Mouse (Mus musculus) liver, postnatal 0 days (tissue): Measurements from ENCODE around the gene Ubiad1. TPM values are rescaled to one million over a fixed set of nuclear protein-coding genes. Genes with fewer than 3 reads are reported as not detected.

Experiments
- ATAC-seq: fragments of 200-750 bp; cut with Nextera tagmentation; 2 replicates; pipeline ENCODE4 v1.8.0; 2017; ENCODE audit warnings: mild to moderate bottlenecking, moderate library complexity
- DNase-seq: peaks from one replicate; pipeline ENCODE4 v3.0.0-alpha.2; 2016
- H3K27ac ChIP-seq: fragments of 300-500 bp; sonication (generic); 2 replicates; pipeline ENCODE4 v1.5.1; 2014; ENCODE audit warnings: antibody characterized with exemption, moderate library complexity, mild to moderate bottlenecking, low read depth
- H3K27me3 ChIP-seq: fragments of 300-500 bp; sonication (generic); 2 replicates; pipeline ENCODE4 v1.6.1; 2014; ENCODE audit warnings: low read length, control low read depth, mixed read lengths; ENCODE audit not compliant: insufficient read depth
- H3K36me3 ChIP-seq: fragments of 300-500 bp; sonication (generic); replicated peaks from 2 replicates; pipeline ENCODE4 v1.6.1; 2014; ENCODE audit warnings: mild to moderate bottlenecking, control low read depth, low read length, moderate library complexity, mixed read lengths; ENCODE audit not compliant: insufficient read depth
- H3K4me1 ChIP-seq: fragments of 300-500 bp; sonication (generic); 2 replicates; pipeline ENCODE4 v1.6.1; 2014; ENCODE audit warnings: antibody characterized with exemption, mild to moderate bottlenecking, control low read depth; ENCODE audit not compliant: insufficient read depth
- H3K4me2 ChIP-seq: fragments of 300-500 bp; sonication (generic); 2 replicates; pipeline ENCODE4 v1.6.1; 2014; ENCODE audit warnings: low read depth, mild to moderate bottlenecking, low read length, moderate library complexity, mixed read lengths
- H3K4me3 ChIP-seq: fragments of 300-500 bp; sonication (generic); 2 replicates; pipeline ENCODE4 v1.5.1; 2014; ENCODE audit warnings: low read depth, low read length
- H3K9ac ChIP-seq: fragments of 300-500 bp; sonication (generic); replicated peaks from 2 replicates; pipeline ENCODE4 v1.6.1; 2014; ENCODE audit warnings: mild to moderate bottlenecking, moderate library complexity
- H3K9me3 ChIP-seq: fragments of 300-500 bp; sonication (generic); 2 replicates; pipeline ENCODE4 v1.6.1; 2016; ENCODE audit warnings: mild to moderate bottlenecking, control low read depth, low read length, mixed read lengths
- CTCF ChIP-seq: sonication (generic); IDR thresholded peaks from 2 replicates; pipeline ENCODE4 v1.5.1; 2016; ENCODE audit warnings: antibody characterized with exemption, low read depth
- EP300 ChIP-seq: IDR thresholded peaks from 2 replicates; pipeline ENCODE4 v1.6.1; 2016; ENCODE audit warnings: antibody characterized with exemption, low read depth, mild to moderate bottlenecking
- WGBS: fragments of 180-500 bp; shearing (Covaris S2); extraction: QIAGEN DNeasy Blood & Tissue Kit; methylation state at CpG from one replicate; pipeline ENCODE4 v1.1.7; 2014; ENCODE audit not compliant: insufficient replicate concordance; 5-methylcytosine and 5-hydroxymethylcytosine counted together
- polyA plus RNA-seq: library from polyadenylated mRNA; unstranded; fragments of >200 nt; fragmentation: Nextera tagmentation; extraction: Ambion mirVana; gene quantifications from 2 replicates; pipeline ENCODE4 v1.2.1, GENCODE M21; 2015

Ubiad1 gene
- polyA plus RNA-seq, 1 experiment from 2014 or later, result 10.2 TPM

DNA sequence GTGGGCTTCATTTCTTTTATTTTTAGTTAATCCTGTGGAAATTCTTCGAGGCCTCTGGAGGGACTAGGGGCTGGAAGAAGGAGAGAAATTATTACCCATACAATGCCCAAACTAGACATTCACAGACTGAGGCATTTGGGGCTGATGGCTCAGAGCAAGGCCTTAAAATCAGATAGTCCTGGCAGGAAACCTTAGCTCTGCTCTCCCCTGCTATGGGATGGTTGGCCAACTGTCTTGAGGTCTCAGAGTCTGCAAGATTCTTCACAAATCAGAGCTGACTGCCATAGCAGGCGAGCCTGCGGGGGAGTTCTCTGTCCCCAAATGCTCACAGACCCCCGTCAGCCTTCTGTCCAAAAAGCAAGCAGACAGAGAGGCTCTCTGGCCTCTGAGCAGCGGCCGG lies 27.0 kb downstream of the Ubiad1 start:
- Histone ChIP-seq H3K4me3 (no peak overlapping the region), H3K27me3 (peaks cover 10% of the 10 kb centered on the region), H3K4me1 (no peaks in the 10 kb centered on the region), H3K4me2 (no peak overlapping the region), H3K36me3 (no peaks in the 10 kb centered on the region), H3K9me3 (no peaks in the 10 kb centered on the region), H3K27ac (no peak overlapping the region), H3K9ac (no peak overlapping the region)
- ATAC-seq (no peak), DNase-seq (no peak)
- TF ChIP-seq EP300, result no peak
- no peak for TF ChIP-seq CTCF
- WGBS, result 66% methylated on average over 6 of the region's 6 CpGs

DNA sequence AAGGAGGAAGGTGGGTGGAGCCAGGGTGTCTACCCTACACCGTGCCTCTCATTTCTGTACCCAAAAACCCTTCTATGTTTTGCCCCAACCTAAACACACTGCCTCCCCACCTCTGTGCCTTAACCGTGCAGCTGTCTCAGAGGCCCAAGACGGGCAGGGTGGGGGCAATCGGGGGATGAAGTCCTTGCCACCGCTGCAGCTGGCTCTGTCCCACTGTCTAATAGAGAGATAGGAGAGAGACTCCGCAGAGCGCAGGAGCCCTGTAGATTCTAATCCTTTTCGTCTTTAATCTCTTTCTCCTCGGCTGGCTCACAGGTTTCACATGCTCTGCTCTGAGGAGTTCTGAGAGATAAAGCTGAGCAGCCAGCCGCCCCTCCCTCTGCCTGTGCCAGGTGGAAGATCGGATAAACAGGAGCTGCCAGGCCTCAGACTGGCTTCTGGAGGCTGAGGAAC lies 27.5 kb downstream of the Ubiad1 start:
- WGBS, result 39% methylated on average over 11 of the region's 11 CpGs
- no peak overlapping the region for H3K27ac ChIP-seq
- no peak overlapping the region for H3K4me3 ChIP-seq
- no peak overlapping the region for H3K9ac ChIP-seq
- H3K36me3 ChIP-seq, result no peaks in the 10 kb centered on the region
- no peaks in the 10 kb centered on the region for H3K9me3 ChIP-seq
- TF ChIP-seq CTCF (no peak), EP300 (peak; percentile 61; the same call in 1 of the 2 replicates)
- H3K27me3 ChIP-seq, result peaks cover 10% of the 10 kb centered on the region
- peak overlapping the region; percentile 16; the same call in 1 of the 2 replicates for H3K4me2 ChIP-seq
- ATAC-seq (peak; percentile 82), DNase-seq (peak; percentile 28)
- H3K4me1 ChIP-seq, result no peaks in the 10 kb centered on the region

DNA sequence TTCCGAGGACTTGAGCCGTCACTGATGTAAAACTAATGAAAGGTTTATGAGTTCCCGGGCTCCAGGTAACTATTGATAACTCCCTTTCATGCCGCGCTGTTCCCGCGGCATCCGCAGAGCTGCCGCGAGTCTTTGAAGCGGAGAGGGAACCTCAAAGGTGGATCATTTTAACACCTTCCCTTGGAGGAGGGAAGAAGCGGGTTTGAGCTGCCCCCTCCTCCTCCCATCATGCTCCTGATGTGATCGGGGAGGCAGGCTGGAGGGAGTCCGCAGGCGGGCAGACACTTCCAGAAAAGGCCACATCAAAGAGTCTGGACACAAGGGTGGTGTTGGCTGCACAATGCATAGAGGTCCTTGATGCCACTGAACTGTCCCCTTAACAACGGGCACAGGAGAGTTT lies 29.0 kb downstream of the Ubiad1 start:
- H3K4me3 ChIP-seq, result no peak overlapping the region
- no peaks in the 10 kb centered on the region for H3K9me3 ChIP-seq
- no peaks in the 10 kb centered on the region for H3K36me3 ChIP-seq
- H3K27ac ChIP-seq, result no peak overlapping the region
- no peaks in the 10 kb centered on the region for H3K4me1 ChIP-seq
- H3K4me2 ChIP-seq, result no peak overlapping the region
- WGBS, result 11% methylated on average over 16 of the region's 16 CpGs
- no peak for DNase-seq
- no peak overlapping the region for H3K9ac ChIP-seq
- no peak for ATAC-seq
- peaks cover 10% of the 10 kb centered on the region for H3K27me3 ChIP-seq
- TF ChIP-seq CTCF (no peak), EP300 (no peak)

DNA sequence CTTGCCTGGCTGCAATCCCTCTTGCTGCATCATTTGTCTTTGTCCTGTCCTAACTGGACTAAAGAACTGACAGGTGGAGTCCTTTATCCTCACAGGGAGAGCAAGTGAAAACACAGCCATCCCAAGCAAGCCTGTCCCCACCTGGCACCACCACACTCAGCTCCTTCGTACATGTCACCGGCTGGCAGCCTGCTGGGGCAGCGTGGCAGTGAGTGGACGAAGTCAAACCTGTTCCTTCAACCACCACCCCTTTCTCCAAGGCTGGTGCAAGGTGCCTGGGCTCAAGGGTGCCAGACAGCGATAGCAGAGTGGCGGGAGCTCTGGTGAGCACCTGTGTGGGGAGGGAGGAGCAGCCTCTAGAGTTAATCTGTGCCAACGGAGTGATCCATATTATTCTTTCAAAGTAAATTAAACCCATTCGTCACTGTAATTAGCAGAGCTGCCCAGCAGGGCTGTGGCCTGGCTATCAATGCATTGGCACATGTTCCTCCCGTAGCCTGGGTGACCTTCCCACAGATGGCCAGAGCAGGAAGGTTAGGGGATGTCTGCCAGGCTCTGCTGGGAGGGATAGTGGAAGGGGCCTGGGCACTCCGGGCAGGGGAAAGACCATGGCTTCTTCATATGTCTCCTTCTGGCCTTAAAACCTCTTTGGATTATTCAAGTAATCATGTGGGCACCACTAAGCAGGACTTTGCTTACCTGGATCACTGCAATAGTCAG lies 36.2 kb downstream of the Ubiad1 start:
- DNase-seq, result no peak
- no peak for ATAC-seq
- H3K4me3 ChIP-seq, result no peak overlapping the region
- TF ChIP-seq CTCF (no peak), EP300 (no peak)
- peaks cover 24% of the 10 kb centered on the region for H3K27me3 ChIP-seq
- no peak overlapping the region for H3K4me2 ChIP-seq
- WGBS, result 72% methylated on average over 10 of the region's 10 CpGs
- H3K9me3 ChIP-seq, result no peaks in the 10 kb centered on the region
- H3K4me1 ChIP-seq, result no peaks in the 10 kb centered on the region
- no peak overlapping the region for H3K9ac ChIP-seq
- H3K27ac ChIP-seq, result no peak overlapping the region
- H3K36me3 ChIP-seq, result no peaks in the 10 kb centered on the region

DNA sequence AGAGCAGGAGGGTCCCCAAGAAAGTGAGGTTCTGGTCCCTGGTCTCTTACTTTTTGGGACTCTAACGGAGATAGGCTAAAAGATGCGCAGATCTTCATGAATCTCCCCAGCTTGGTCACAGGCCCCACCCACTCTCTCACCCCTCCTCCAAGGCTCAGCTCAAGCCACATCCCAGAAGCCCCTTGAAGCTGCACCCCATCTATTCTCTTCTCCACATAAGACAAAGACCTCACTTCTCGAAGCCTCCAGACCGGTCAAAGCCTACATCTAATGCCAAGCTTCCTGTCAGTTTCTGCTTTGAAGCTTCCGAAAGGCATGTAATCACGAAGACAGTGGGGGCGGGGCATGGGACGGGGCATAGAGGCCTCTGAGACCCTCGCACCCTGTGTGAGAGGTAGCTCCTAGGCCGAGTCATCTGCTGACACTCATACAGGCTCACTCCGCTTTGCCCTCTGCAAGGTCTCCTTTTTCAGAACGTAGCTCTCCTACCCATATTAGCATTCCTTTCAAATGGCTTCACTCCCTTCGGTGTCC lies 39.2 kb downstream of the Ubiad1 start:
- no peak for DNase-seq
- Histone ChIP-seq H3K4me3 (no peak overlapping the region), H3K9me3 (no peaks in the 10 kb centered on the region), H3K4me1 (no peaks in the 10 kb centered on the region), H3K36me3 (no peaks in the 10 kb centered on the region), H3K27me3 (peaks cover 30% of the 10 kb centered on the region), H3K27ac (no peak overlapping the region), H3K9ac (no peak overlapping the region), H3K4me2 (no peak overlapping the region)
- TF ChIP-seq EP300, result no peak
- no peak for TF ChIP-seq CTCF
- WGBS, result 14% methylated on average over 13 of the region's 13 CpGs
- no peak for ATAC-seq

DNA sequence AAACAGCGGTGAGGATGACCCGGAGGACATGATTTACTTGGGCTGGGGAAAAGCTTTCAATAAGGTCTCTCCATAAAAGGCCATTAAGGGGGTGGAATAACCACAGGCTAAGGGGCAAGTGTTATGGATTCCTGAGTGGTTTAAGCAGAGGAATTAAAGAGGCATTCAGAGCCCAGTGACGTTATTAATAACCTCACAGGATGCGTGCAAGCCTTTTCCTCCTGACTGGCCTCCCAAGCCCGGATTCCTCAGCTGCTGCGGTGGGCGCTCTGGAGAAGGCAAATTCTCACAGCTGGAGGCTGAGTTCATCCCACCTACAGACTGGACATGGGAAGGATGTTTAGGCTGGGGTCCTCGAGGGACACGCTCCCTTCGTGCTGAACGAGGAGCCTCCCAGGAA lies 39.8 kb downstream of the Ubiad1 start:
- no peaks in the 10 kb centered on the region for H3K9me3 ChIP-seq
- no peak for DNase-seq
- H3K4me3 ChIP-seq, result no peak overlapping the region
- no peak for ATAC-seq
- no peak for TF ChIP-seq EP300
- no peak for TF ChIP-seq CTCF
- H3K27ac ChIP-seq, result no peak overlapping the region
- peaks cover 30% of the 10 kb centered on the region for H3K27me3 ChIP-seq
- H3K4me2 ChIP-seq, result no peak overlapping the region
- H3K4me1 ChIP-seq, result no peaks in the 10 kb centered on the region
- WGBS, result 15% methylated on average over 11 of the region's 11 CpGs
- H3K36me3 ChIP-seq, result no peaks in the 10 kb centered on the region
- H3K9ac ChIP-seq, result no peak overlapping the region
